Mouse (Mus musculus) hindbrain, embryonic 13.5 days (tissue): ENCODE results near the gene Tor1aip2. TPM values are rescaled to one million over a fixed set of nuclear protein-coding genes. Genes with fewer than 3 reads are reported as not detected.
"Not testable (repeated sequence)": the region's sequence is repeated elsewhere in the genome, so short reads cannot be mapped to it uniquely, and the experiment has no call there.

ENCODE experiments used
- ATAC-seq: fragments of 200-750 bp; cut with Nextera tagmentation; 2 replicates; pipeline ENCODE4 v1.8.0; 2017; ENCODE audit warnings: moderate TSS enrichment; ENCODE audit not compliant: low FRiP score
- H3K27ac ChIP-seq: fragments of 300-500 bp; sonication (generic); 2 replicates; pipeline ENCODE4 v1.5.1; 2015; ENCODE audit warnings: inconsistent platforms, mild to moderate bottlenecking, moderate library complexity
- H3K27me3 ChIP-seq: fragments of 300-500 bp; sonication (generic); 2 replicates; pipeline ENCODE4 v1.6.1; 2015; ENCODE audit warnings: mild to moderate bottlenecking, inconsistent platforms
- H3K36me3 ChIP-seq: fragments of 300-500 bp; sonication (generic); 2 replicates; pipeline ENCODE4 v1.6.1; 2015; ENCODE audit warnings: mild to moderate bottlenecking, inconsistent platforms
- H3K4me1 ChIP-seq: fragments of 300-500 bp; sonication (generic); replicated peaks from 2 replicates; pipeline ENCODE4 v1.6.1; 2015; ENCODE audit warnings: inconsistent platforms
- H3K4me2 ChIP-seq: fragments of 300-500 bp; sonication (generic); 2 replicates; pipeline ENCODE4 v1.6.1; 2015; ENCODE audit warnings: inconsistent platforms, mild to moderate bottlenecking, moderate library complexity
- H3K4me3 ChIP-seq: fragments of 300-500 bp; sonication (generic); 2 replicates; pipeline ENCODE4 v1.5.1; 2015; ENCODE audit warnings: mild to moderate bottlenecking, inconsistent platforms
- H3K9ac ChIP-seq: fragments of 300-500 bp; sonication (generic); 2 replicates; pipeline ENCODE4 v1.6.1; 2015; ENCODE audit warnings: mild to moderate bottlenecking, inconsistent platforms
- H3K9me3 ChIP-seq: fragments of 300-500 bp; sonication (generic); 2 replicates; pipeline ENCODE4 v1.6.1; 2016; ENCODE audit warnings: inconsistent platforms
- WGBS: fragments of 180-500 bp; shearing (Covaris S2); methylation state at CpG from one replicate; pipeline ENCODE4 v1.1.7; 2015; 5-methylcytosine and 5-hydroxymethylcytosine counted together
- polyA plus RNA-seq: library from polyadenylated mRNA; unstranded; fragments of >200 nt; fragmentation: Nextera tagmentation; extraction: Ambion mirVana; gene quantifications from 2 replicates; pipeline ENCODE4 v1.2.1, GENCODE M21; 2015

The Tor1aip2 gene
- polyA plus RNA-seq, 1 experiment from 2014 or later = 66.9 TPM

- 89% methylated on average over 8 of the region's 8 CpGs for WGBS
- Histone ChIP-seq H3K27me3 (no peaks in the 10 kb centered on the region), H3K4me1 (no peaks in the 10 kb centered on the region), H3K9me3 (no peaks in the 10 kb centered on the region), H3K4me2 (no peak overlapping the region), H3K36me3 (peaks cover 43% of the 10 kb centered on the region), H3K27ac (no peak overlapping the region), H3K9ac (no peak overlapping the region), H3K4me3 (no peak overlapping the region)
- ATAC-seq = no peak
These were observed 10.2 kb upstream of the Tor1aip2 start for GRCm38 (mm10) chr1:156024831-156025503.

- no peaks in the 10 kb centered on the region for H3K27me3 ChIP-seq
- WGBS = 92% methylated on average over 3 of the region's 3 CpGs
- H3K4me3 ChIP-seq = no peak overlapping the region
- H3K36me3 ChIP-seq = peaks cover 51% of the 10 kb centered on the region
- H3K4me1 ChIP-seq = no peaks in the 10 kb centered on the region
- no peak overlapping the region for H3K9ac ChIP-seq
- no peak overlapping the region for H3K27ac ChIP-seq
- no peak for ATAC-seq
- no peak overlapping the region for H3K4me2 ChIP-seq
- no peaks in the 10 kb centered on the region for H3K9me3 ChIP-seq
These were observed 7.4 kb upstream of the Tor1aip2 start for GRCm38 (mm10) chr1:156027849-156028248.

DNA sequence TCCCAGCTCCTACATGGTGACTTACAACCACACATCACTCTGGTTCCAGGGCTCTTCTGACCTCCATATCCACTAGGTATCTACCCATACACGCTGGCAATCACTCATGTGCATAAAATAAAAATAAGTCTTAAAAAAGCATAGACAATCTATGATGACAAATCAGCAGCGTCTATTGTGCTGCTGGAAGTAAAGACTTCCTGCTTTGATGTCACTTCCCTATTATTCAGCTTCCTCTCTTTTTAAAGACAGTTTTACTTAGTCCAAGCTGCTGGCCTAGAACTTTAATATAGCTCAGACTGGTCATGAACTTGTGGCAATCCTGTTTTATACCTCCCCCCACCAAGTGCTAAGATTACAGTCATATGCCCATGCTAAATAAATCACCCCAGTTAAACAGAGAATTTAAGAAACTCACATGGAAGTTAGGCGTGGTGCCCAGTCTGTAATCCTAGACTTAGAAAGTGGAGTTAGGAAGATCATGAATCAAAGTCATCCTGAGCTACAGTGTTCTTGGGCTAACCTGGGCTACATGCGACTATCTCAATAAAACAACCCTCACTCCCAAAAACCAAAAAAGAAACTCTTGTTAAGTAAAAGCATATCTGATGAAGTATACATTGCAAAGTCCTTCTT is 6.7 kb upstream of the Tor1aip2 start:
- Histone ChIP-seq H3K4me1 (no peaks in the 10 kb centered on the region), H3K4me3 (no peak overlapping the region), H3K9me3 (no peaks in the 10 kb centered on the region), H3K9ac (no peak overlapping the region), H3K36me3 (peaks cover 57% of the 10 kb centered on the region), H3K4me2 (no peak overlapping the region), H3K27me3 (no peaks in the 10 kb centered on the region), H3K27ac (no peak overlapping the region)
- ATAC-seq = no peak
- WGBS = 94% methylated on average over 4 of the region's 4 CpGs

DNA sequence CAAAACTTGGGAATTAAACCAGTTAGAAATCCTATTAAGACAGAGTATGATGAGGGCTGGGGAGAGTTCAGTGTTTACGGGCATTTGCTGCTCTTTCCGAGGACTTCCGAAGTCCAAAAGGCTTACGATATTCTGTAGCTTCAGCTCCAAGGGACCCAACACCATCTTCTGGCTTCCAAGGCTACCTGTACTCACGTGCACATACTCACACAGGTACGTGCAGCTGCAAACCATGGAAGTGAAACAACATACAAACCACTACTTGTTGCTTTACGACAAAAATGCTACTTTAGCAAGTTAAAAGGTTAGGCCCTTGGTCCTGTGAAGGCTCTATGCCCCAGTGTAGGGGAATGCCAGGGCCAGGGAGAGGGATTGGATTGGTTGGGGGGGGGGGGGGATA is 1.3 kb upstream of the Tor1aip2 start:
- H3K27me3 ChIP-seq = no peaks in the 10 kb centered on the region
- no peak overlapping the region for H3K4me3 ChIP-seq
- no peak for ATAC-seq
- H3K9me3 ChIP-seq = no peaks in the 10 kb centered on the region
- 94% methylated on average over 7 of the region's 7 CpGs for WGBS
- H3K27ac ChIP-seq = no peak overlapping the region
- peaks cover 43% of the 10 kb centered on the region for H3K36me3 ChIP-seq
- peaks cover 18% of the 10 kb centered on the region for H3K4me1 ChIP-seq
- no peak overlapping the region for H3K9ac ChIP-seq
- no peak overlapping the region for H3K4me2 ChIP-seq

DNA sequence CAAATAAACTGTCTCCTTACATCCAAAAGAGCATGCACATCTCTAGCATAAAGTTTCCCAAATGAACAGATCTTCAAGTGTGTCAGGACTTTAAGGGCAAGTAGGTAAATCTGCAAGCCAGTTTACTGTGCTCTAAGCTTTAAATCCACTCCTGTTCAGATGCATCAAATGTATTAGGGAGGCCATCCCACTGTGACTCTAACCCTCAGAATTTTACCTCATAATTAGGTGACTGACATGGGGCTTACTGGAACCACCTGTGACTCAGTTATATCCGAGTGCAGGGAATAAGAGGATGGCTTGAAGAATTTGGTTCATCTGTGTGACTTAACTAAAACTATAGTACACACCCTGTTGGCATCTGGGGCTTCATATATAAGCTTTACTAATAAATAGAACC is 542 bp upstream of the Tor1aip2 start:
- H3K9me3 ChIP-seq = no peaks in the 10 kb centered on the region
- H3K27me3 ChIP-seq = no peaks in the 10 kb centered on the region
- no peak for ATAC-seq
- H3K36me3 ChIP-seq = peaks cover 36% of the 10 kb centered on the region
- peak overlapping the region; percentile 66 for H3K4me2 ChIP-seq
- peak overlapping the region; percentile 87 for H3K4me3 ChIP-seq
- H3K27ac ChIP-seq = no peak overlapping the region
- 46% methylated on average over 1 of the region's 1 CpGs for WGBS
- peaks cover 18% of the 10 kb centered on the region for H3K4me1 ChIP-seq
- peak overlapping the region; percentile 91 for H3K9ac ChIP-seq

DNA sequence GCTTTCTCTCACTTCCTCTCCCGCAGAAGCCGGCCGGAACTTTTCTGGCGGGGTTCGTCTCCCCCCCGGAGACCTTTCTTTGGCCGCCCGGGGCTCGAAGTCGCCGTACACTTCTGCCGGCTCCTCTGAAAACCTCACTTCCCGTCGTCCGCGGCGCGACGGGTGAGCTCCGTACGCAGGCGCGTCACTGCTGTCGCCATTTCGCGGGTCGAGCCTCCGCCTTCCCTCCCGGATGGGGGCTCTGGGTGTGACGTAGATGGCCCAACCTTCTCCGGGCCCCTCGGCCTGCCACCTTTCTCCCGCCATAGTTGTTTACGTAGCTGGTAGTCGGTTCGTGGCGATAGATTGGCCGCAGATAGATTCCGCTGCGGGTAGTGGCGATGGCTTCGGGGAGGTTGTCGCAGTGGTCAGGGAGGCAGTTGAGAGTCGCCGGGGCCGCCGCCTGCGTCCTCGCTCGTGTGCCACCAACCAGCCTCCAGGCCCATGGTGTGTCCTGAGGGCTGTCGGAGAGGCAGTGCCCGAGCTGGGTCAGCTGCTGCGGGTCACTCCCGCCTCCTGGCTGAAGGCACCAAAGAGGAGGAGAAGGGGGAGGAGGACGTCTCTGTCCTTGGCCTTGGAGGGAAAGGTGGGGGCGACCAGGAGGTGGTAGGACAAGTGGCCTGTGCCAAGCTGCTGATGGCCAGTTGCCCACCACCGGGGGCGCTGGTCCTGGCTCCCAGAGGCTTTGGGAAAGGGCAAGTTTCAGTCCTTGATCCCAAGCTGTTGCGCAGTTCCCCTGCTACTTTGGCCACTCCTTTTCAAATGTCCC is 931 bp downstream of the Tor1aip2 start, which contains the start of gene Tor1aip1:
Gene Tor1aip1, minus strand, starts transcription at position 551 of the 808 bp plus-strand sequence.
- Histone ChIP-seq H3K4me1 (peaks cover 22% of the 10 kb centered on the region), H3K4me3 (peak within 1 kb of the TSS; percentile 87), H3K9ac (peak within 1 kb of the TSS; percentile 91), H3K4me2 (peak within 1 kb of the TSS; percentile 66), H3K9me3 (no peaks in the 10 kb centered on the region), H3K27ac (peak within 1 kb of the TSS; percentile 99), H3K27me3 (no peaks in the 10 kb centered on the region), H3K36me3 (peaks cover 24% of the 10 kb centered on the region)
- peak; percentile 96 for ATAC-seq
- under 1% methylated on average over 59 of the region's 59 CpGs for WGBS

- Histone ChIP-seq H3K4me3 (no peak overlapping the region), H3K4me1 (peaks cover 31% of the 10 kb centered on the region), H3K27me3 (no peaks in the 10 kb centered on the region), H3K27ac (no peak overlapping the region), H3K9me3 (no peaks in the 10 kb centered on the region), H3K36me3 (peaks cover 16% of the 10 kb centered on the region), H3K4me2 (0 out of 2 replicates have a peak overlapping the region, but pooled peaks have one; percentile 8), H3K9ac (no peak overlapping the region)
- WGBS = 74% methylated on average over 5 of the region's 5 CpGs
- ATAC-seq = no peak
These were observed 2.0 kb downstream of the Tor1aip2 start for GRCm38 (mm10) chr1:156037144-156037583.

GRCm38 (mm10) chr1:156039989-156040388 is 4.8 kb downstream of the Tor1aip2 start:
- H3K4me3 ChIP-seq, H3K27me3 ChIP-seq, ATAC-seq, H3K27ac ChIP-seq, H3K4me2 ChIP-seq, H3K9me3 ChIP-seq, H3K36me3 ChIP-seq, H3K9ac ChIP-seq: not testable (repeated sequence)
- WGBS = 78% methylated on average over 7 of the region's 7 CpGs
- H3K4me1 ChIP-seq = peaks cover 32% of the 10 kb centered on the region

GRCm38 (mm10) chr1:156040731-156041401 is 5.7 kb downstream of the Tor1aip2 start:
- H3K4me3 ChIP-seq = peak overlapping the region; percentile 58
- 0 out of 2 replicates have a peak overlapping the region, but pooled peaks have one; percentile 8 for H3K27ac ChIP-seq
- H3K9me3 ChIP-seq = no peaks in the 10 kb centered on the region
- peaks cover 3% of the 10 kb centered on the region; the same call in 1 of the 2 replicates for H3K36me3 ChIP-seq
- H3K27me3 ChIP-seq = no peaks in the 10 kb centered on the region
- peaks cover 31% of the 10 kb centered on the region for H3K4me1 ChIP-seq
- peak overlapping the region; percentile 70 for H3K9ac ChIP-seq
- H3K4me2 ChIP-seq = peak overlapping the region; percentile 60
- ATAC-seq = peak; percentile 84
- WGBS = 2% methylated on average over 22 of the region's 22 CpGs

- Histone ChIP-seq H3K9ac (peak overlapping the region; percentile 59; the same call in 1 of the 2 replicates), H3K9me3 (no peaks in the 10 kb centered on the region), H3K27ac (no peak overlapping the region), H3K36me3 (peaks cover 3% of the 10 kb centered on the region; the same call in 1 of the 2 replicates), H3K4me2 (peak overlapping the region; percentile 60), H3K4me1 (peaks cover 29% of the 10 kb centered on the region), H3K4me3 (peak overlapping the region; percentile 58), H3K27me3 (no peaks in the 10 kb centered on the region)
- no peak for ATAC-seq
- 54% methylated on average over 7 of the region's 7 CpGs for WGBS
These were observed 6.4 kb downstream of the Tor1aip2 start for GRCm38 (mm10) chr1:156041451-156042241.

DNA sequence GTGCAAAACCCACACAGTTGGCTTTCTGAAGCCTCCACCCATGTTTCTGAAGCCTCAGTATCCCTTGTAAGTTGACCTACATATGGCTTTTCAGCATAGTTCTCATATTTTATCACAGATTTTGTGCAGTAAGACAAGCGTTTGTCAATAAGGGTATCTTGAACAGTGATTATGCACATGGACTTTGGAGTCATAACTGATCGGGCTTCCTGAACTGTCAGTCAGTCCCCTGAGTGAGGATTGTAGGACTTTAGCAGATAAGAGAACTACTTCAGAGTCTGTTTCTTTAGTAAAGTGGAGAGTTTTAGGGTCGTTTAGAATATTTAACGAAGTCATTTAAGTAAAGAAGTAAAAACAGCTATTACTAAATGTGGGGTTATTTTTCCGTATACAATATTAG is 7.3 kb downstream of the Tor1aip2 start:
- ATAC-seq = no peak
- Histone ChIP-seq H3K4me3 (peak overlapping the region; percentile 58; the same call in 1 of the 2 replicates), H3K27ac (no peak overlapping the region), H3K9ac (peak overlapping the region; percentile 49; the same call in 1 of the 2 replicates), H3K9me3 (no peaks in the 10 kb centered on the region), H3K36me3 (peaks cover 3% of the 10 kb centered on the region; the same call in 1 of the 2 replicates), H3K4me2 (peak overlapping the region; percentile 60), H3K27me3 (no peaks in the 10 kb centered on the region), H3K4me1 (peaks cover 26% of the 10 kb centered on the region)
- 93% methylated on average over 5 of the region's 5 CpGs for WGBS
